Mouse (Mus musculus): ENCODE data around the gene Specc1.

DNA sequence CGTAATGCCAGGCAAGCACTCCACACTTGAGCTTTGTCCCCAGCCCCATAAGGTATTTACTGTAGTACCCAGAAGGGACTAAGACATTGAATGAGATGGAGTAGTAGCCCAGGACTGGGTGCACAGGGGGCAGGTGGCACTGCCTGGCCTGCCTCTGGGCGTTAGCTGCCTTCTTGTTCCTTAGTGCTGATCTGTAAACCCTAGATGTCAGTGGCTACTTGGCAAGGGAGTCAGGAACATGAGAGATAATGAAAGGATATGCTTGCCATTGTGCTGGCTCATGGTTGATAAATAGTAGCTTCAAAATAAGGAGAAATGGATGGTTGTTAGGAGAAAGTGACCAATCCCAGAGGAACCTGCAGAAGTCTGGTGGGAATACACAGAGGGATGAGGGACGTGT, 65.5 kb downstream of the Specc1 start:
- TF ChIP-seq CTCF (IDR thresholded peaks at IDR 0.05; ENCODE audit: extremely low read depth, insufficient read length, insufficient replicate concordance, low read depth, low read length), result no peak
- TF ChIP-seq POLR2A (IDR thresholded peaks at IDR 0.05; ENCODE audit: low read depth, low read length), result no peak
